Mouse (Mus musculus) hindbrain, embryonic 16.5 days (tissue): Measurements from ENCODE around the gene Dip2c. TPM values are rescaled to one million over a fixed set of nuclear protein-coding genes. Genes with fewer than 3 reads are reported as not detected.
A peak's percentile ranks its signal among the peaks of the same experiment; 100 is the strongest.

Experiments
- ATAC-seq: fragments of 200-750 bp; cut with Nextera tagmentation; 2 replicates; pipeline ENCODE4 v1.8.0; 2017; ENCODE audit warnings: moderate TSS enrichment, moderate library complexity
- H3K27ac ChIP-seq: fragments of 300-500 bp; sonication (generic); 2 replicates; pipeline ENCODE4 v1.5.1; 2014; ENCODE audit warnings: low read depth, mild to moderate bottlenecking, control low read depth, low read length, moderate library complexity
- H3K27me3 ChIP-seq: fragments of 300-500 bp; sonication (generic); replicated peaks from 2 replicates; pipeline ENCODE4 v1.6.1; 2014; ENCODE audit warnings: low read length; ENCODE audit not compliant: control insufficient read depth, insufficient read depth
- H3K36me3 ChIP-seq: fragments of 300-500 bp; sonication (generic); 2 replicates; pipeline ENCODE4 v1.6.1; 2014; ENCODE audit warnings: mild to moderate bottlenecking, low read length, moderate library complexity, mixed read lengths; ENCODE audit not compliant: control insufficient read depth, insufficient read depth
- H3K4me1 ChIP-seq: fragments of 300-500 bp; sonication (generic); 2 replicates; pipeline ENCODE4 v1.6.1; 2014; ENCODE audit warnings: low read depth, low read length; ENCODE audit not compliant: control insufficient read depth, insufficient read depth
- H3K4me2 ChIP-seq: fragments of 300-500 bp; sonication (generic); 2 replicates; pipeline ENCODE4 v1.6.1; 2014; ENCODE audit warnings: mild to moderate bottlenecking, low read length, control low read depth, moderate library complexity
- H3K4me3 ChIP-seq: fragments of 300-500 bp; sonication (generic); 2 replicates; pipeline ENCODE4 v1.5.1; 2014; ENCODE audit warnings: mild to moderate bottlenecking, low read length, control low read depth, moderate library complexity
- H3K9ac ChIP-seq: fragments of 300-500 bp; sonication (generic); 2 replicates; pipeline ENCODE4 v1.6.1; 2014; ENCODE audit warnings: low read depth, mild to moderate bottlenecking, control low read depth, low read length, moderate library complexity
- H3K9me3 ChIP-seq: fragments of 300-500 bp; sonication (generic); 2 replicates; pipeline ENCODE4 v1.6.1; 2014; ENCODE audit warnings: mild to moderate bottlenecking, low read length, moderate library complexity; ENCODE audit not compliant: control insufficient read depth
- WGBS: fragments of 180-500 bp; shearing (Covaris S2); extraction: QIAGEN DNeasy Blood & Tissue Kit; methylation state at CpG from one replicate; pipeline ENCODE4 v1.1.7; 2014; 5-methylcytosine and 5-hydroxymethylcytosine counted together
- polyA plus RNA-seq: library from polyadenylated mRNA; unstranded; fragments of >200 nt; fragmentation: Nextera tagmentation; extraction: Ambion mirVana; gene quantifications from 2 replicates; pipeline ENCODE4 v1.2.1, GENCODE M21; 2015

The Dip2c gene
- polyA plus RNA-seq, 1 experiment from 2014 or later, result 10.5 TPM

DNA sequence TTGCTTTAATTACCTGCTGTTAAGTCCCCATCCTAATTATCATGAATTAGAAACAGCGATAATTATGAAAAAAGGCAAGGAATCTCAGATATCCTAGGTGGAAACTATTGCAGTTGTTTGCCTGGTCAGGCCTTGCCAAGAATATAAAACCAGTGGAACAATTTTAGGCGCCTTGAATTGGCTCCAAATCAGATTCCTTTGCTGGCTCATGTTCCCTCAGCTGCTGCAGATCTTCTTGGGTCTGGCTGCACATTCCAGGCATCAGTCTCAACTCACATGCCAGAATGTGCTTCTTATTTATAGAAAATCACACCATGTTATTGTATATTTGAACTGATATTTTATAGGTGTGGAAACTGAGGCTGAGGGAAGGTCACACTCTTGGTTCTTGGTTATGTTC is 74.3 kb downstream of the Dip2c start:
- Histone ChIP-seq H3K27me3 (no peaks in the 10 kb centered on the region), H3K4me2 (no peak overlapping the region), H3K27ac (no peak overlapping the region), H3K36me3 (no peaks in the 10 kb centered on the region), H3K4me1 (peaks cover 8% of the 10 kb centered on the region), H3K9ac (no peak overlapping the region), H3K9me3 (no peaks in the 10 kb centered on the region), H3K4me3 (no peak overlapping the region)
- no peak for ATAC-seq
- WGBS, result 71% methylated on average over 2 of the region's 2 CpGs

DNA sequence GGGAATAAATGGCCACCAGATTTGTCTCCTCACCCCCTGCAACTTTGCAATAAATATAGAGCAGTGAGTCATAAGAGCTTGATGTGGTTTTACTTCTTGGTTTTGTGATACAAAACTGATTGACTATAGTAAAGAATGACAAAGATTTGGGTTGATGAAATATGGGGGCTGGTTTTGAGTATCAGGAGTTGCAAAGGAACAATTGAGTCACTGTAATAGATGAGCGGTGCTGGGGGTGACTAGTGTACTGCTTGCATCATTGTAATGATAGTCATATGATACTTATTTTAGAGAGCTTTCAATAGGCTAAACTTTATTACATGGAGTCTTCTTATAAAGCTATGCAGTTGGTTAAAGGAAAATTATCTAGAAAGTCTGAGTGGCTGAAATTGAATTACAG is 77.6 kb downstream of the Dip2c start:
- ATAC-seq, result no peak
- Histone ChIP-seq H3K4me3 (no peak overlapping the region), H3K9me3 (no peaks in the 10 kb centered on the region), H3K4me1 (peaks cover 8% of the 10 kb centered on the region), H3K9ac (no peak overlapping the region), H3K4me2 (no peak overlapping the region), H3K36me3 (no peaks in the 10 kb centered on the region), H3K27me3 (no peaks in the 10 kb centered on the region), H3K27ac (no peak overlapping the region)
- 97% methylated on average over 1 of the region's 1 CpGs for WGBS

DNA sequence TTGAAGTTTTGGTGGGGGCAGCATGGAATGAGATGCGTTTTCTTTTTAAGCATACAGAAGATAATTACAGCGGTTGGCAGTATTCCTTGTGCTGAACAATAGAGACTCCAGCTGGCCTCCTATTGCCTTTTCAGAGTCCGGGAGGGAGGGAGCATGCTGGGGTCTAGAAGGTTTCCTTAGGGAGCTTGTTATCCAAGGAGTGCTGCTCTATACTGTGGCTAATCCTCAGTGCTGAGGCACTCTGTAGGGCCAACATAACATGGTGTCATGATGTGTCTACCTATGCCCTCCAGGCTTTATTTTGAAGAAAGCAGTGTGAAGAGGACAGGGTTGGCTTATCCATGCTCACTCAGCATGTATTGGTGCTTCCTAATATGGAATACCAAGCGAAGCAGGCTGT is 79.0 kb downstream of the Dip2c start:
- H3K27ac ChIP-seq, result no peak overlapping the region; the same call in none of the 2 replicates
- no peaks in the 10 kb centered on the region for H3K9me3 ChIP-seq
- no peaks in the 10 kb centered on the region for H3K27me3 ChIP-seq
- H3K4me3 ChIP-seq, result no peak overlapping the region
- H3K4me2 ChIP-seq, result no peak overlapping the region
- no peaks in the 10 kb centered on the region for H3K36me3 ChIP-seq
- peaks cover 8% of the 10 kb centered on the region for H3K4me1 ChIP-seq
- WGBS, result 29% methylated on average over 4 of the region's 4 CpGs
- ATAC-seq, result peak; percentile 66; the same call in 1 of the 2 replicates
- H3K9ac ChIP-seq, result no peak overlapping the region

DNA sequence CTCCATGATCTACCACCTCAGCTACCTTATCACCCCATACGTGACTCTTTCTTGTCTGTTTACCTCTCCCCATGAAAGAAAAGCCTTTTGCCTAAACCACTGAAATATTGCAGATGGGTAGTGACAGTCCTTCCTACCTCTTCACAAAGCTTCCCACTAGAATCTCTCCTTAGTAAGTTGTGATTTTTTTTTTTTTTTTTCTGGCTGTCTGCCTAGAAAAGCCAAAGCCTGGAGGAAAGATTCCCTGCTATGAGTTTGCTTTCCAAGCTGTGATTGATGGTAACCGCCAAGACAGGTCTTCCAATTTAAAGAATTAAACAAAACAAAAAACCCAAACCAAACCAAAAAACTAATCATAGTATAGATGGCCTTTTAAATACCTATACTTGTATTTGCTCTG is 85.1 kb downstream of the Dip2c start:
- Histone ChIP-seq H3K4me1 (0 out of 2 replicates have a peak, but pooled peaks cover 3% of the 10 kb centered on the region), H3K9me3 (no peaks in the 10 kb centered on the region), H3K36me3 (no peaks in the 10 kb centered on the region), H3K27ac (no peak overlapping the region), H3K9ac (no peak overlapping the region), H3K4me3 (no peak overlapping the region), H3K27me3 (no peaks in the 10 kb centered on the region), H3K4me2 (no peak overlapping the region)
- WGBS, result 66% methylated on average over 2 of the region's 2 CpGs
- no peak for ATAC-seq

DNA sequence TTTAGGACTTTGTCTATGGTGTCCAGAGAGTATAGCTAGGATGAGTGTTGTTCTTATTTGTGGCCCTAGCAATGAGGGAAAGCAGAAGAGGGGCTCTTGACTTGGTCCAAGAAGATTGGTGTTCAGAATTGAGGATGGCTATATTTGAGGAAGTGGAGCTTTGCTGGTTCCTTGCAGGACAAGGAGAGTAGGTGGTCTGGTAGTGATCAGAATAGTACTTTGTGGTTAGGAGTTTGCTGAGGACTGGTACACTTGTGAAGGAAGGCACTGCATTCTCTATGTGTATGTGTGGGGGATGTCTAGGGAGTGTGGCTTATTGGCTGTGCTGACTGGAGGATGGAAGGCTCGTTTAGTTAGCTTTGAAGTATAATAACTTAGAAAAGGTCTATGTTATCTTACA is 95.1 kb downstream of the Dip2c start:
- 77% methylated on average over 1 of the region's 1 CpGs for WGBS

DNA sequence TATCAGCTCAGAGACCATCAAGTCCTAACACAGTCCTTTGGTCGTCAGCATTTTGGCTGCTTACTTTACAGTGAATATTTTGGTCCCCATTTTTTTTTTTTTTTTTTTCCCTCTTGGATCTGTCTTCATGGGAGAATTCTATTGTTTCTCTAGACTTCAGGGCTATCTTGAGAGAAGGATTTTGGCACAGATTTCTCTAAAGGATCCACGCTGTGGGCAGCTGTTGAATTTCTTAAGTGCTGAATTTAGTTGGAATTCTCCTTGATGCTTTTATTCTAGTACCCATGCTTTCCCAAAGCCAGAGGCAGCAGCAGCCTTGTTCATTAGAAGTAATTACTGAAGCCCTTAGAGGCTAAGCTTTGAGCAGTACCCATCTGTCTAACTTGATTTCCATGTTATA is 100.8 kb downstream of the Dip2c start:
- no peak overlapping the region for H3K4me3 ChIP-seq
- WGBS, result 69% methylated on average over 2 of the region's 2 CpGs
- no peaks in the 10 kb centered on the region for H3K9me3 ChIP-seq
- no peak for ATAC-seq
- no peaks in the 10 kb centered on the region for H3K36me3 ChIP-seq
- H3K4me1 ChIP-seq, result no peaks in the 10 kb centered on the region
- no peaks in the 10 kb centered on the region for H3K27me3 ChIP-seq
- no peak overlapping the region for H3K9ac ChIP-seq
- no peak overlapping the region for H3K27ac ChIP-seq
- H3K4me2 ChIP-seq, result no peak overlapping the region

More for the DNA sequence above, 95.1 kb downstream of the Dip2c start:
- H3K4me2 ChIP-seq, result no peak overlapping the region
- H3K36me3 ChIP-seq, result no peaks in the 10 kb centered on the region
- no peaks in the 10 kb centered on the region; the same call in 1 of the 2 replicates for H3K4me1 ChIP-seq
- H3K4me3 ChIP-seq, result no peak overlapping the region
- H3K27ac ChIP-seq, result no peak overlapping the region
- no peak overlapping the region for H3K9ac ChIP-seq
- ATAC-seq, result no peak
- no peaks in the 10 kb centered on the region for H3K9me3 ChIP-seq
- H3K27me3 ChIP-seq, result no peaks in the 10 kb centered on the region

DNA sequence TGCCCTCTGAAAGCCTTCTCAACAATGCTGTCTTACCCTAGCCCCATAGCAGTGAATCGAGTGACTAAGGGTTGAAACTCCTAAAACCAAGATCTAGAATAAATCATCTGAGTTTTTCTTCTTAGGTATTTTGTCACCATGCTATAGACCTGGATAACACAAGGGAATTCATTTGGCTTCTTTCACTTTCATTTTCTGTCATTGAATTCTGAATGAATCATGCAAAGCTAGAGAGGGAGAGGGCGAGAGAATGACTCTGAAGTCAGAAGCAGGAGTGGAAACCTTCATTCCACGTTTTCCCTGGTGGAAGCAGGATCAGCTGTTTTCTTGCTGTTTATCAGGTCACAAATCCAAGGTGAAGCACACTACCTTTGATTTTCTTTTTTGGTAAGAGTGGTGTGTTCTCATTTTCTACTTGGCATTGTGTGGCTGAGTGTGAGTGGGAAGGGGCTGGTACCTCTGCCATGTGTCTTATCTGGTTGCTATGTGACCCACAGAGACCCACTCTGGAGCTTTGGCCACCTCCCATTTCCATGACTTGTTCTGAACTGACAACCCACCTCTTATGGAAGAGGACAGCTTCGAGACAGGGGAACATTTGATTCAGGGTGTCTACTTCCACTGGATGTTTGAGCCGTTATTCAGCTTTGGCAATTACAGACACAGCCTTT is 104.5 kb downstream of the Dip2c start:
- Histone ChIP-seq H3K4me3 (no peak overlapping the region), H3K9me3 (no peaks in the 10 kb centered on the region), H3K36me3 (no peaks in the 10 kb centered on the region), H3K27ac (no peak overlapping the region), H3K4me1 (peaks cover 7% of the 10 kb centered on the region), H3K9ac (no peak overlapping the region), H3K27me3 (no peaks in the 10 kb centered on the region), H3K4me2 (no peak overlapping the region)
- ATAC-seq, result no peak
- 91% methylated on average over 5 of the region's 5 CpGs for WGBS

DNA sequence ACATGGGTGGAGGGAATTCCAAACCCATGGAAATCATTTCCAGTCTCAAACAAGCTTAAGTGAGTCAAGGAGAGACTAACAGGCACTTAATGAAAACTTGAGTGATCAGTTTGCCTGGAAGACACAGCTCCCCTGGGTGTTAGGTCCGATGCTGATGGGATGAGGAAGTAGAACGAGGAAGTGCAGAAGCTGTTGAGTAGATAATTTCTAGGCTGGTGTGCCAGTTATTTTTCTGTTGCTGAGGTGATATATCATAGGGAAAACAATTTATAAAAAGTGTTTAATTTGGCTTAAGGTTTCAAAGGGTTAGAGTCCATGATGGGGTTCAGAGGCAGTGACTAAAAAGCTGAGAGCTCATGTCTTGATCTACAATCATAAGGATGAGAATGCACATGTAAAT is 111.7 kb downstream of the Dip2c start:
- H3K27ac ChIP-seq, result no peak overlapping the region
- no peak overlapping the region for H3K4me2 ChIP-seq
- no peak overlapping the region for H3K4me3 ChIP-seq
- 78% methylated on average over 2 of the region's 2 CpGs for WGBS
- peaks cover 3% of the 10 kb centered on the region; the same call in 1 of the 2 replicates for H3K4me1 ChIP-seq
- peaks cover 2% of the 10 kb centered on the region for H3K36me3 ChIP-seq
- no peak for ATAC-seq
- no peaks in the 10 kb centered on the region for H3K27me3 ChIP-seq
- no peak overlapping the region for H3K9ac ChIP-seq
- H3K9me3 ChIP-seq, result no peaks in the 10 kb centered on the region

DNA sequence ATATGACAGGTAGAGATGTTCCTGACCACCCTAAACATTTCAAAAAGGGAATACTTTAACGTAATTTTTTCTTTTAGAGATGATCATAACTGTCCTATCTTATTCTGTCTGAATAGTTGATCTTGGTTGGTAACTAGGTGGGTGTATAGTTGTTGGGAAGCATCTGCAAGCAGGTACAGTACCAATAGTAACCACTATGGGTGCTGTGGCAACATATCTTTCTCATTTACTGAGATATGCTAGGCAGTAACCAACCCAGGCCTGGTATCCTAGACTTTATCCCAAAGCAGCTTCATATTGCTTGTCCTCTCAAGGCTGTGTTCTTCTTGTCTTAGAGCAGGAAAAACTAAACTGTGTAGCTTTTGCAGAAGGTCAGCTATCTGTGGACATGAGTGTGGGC is 113.0 kb downstream of the Dip2c start:
- H3K9me3 ChIP-seq, result no peaks in the 10 kb centered on the region
- WGBS, result 94% methylated on average over 1 of the region's 1 CpGs
- H3K9ac ChIP-seq, result no peak overlapping the region
- H3K27me3 ChIP-seq, result no peaks in the 10 kb centered on the region
- no peak overlapping the region for H3K4me3 ChIP-seq
- H3K27ac ChIP-seq, result no peak overlapping the region
- no peaks in the 10 kb centered on the region for H3K4me1 ChIP-seq
- H3K36me3 ChIP-seq, result peaks cover 2% of the 10 kb centered on the region
- ATAC-seq, result no peak
- no peak overlapping the region for H3K4me2 ChIP-seq
